Mouse (Mus musculus): ENCODE measurements at regions not wholly inside any gene's neighbourhood (a gene's known extent, or its start where the extent isn't known, plus 50 kb on each side); places are given as distances from the start of the nearest gene placed in this dataset.

DNA sequence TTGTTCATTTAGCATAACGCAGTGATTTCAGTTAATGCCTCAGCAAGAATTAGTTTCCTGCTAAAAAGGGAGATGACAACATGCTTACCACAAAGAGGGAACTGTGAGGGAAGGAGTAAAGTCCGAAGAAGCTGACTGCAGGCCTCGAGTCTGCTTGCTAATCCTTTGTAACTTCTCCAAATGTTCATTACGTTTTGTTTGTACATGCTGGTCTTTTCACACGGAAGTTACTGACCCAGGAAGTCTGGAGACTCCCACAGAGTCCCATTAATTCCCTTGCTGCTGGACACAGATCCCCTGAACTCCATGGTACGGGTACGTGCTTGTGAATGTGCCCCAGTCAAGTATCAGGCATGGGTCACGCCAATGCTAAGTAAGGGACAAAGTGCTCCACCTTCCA is 415.9 kb downstream of the Gja1 start:
- no peaks in the 10 kb centered on the region for H3K9me3 ChIP-seq (replicated peaks; ENCODE audit: insufficient read depth, low read length)
- no peak overlapping the region for H3K27ac ChIP-seq (ENCODE audit: control insufficient read depth, low read depth, low read length)
- H3K27me3 ChIP-seq (ENCODE audit: control insufficient read depth in 1 of 2, insufficient read depth in 2 of 2, low read length in 2 of 2): no peaks in the 10 kb centered on the region; a peak in 1 of 4 replicates
- no peak overlapping the region for H3K4me3 ChIP-seq (ENCODE audit: control insufficient read depth in 1 of 2, insufficient read depth in 1 of 2, low read depth in 2 of 2, low read length in 2 of 2)
- TF ChIP-seq SIN3A (IDR thresholded peaks at IDR 0.05; ENCODE audit: low read length) (no peak), TCF12 (IDR thresholded peaks at IDR 0.05; ENCODE audit: low read depth, low read length) (no peak), ZC3H11A (IDR thresholded peaks at IDR 0.05; ENCODE audit: low read depth, low read length) (no peak), RCOR1 (IDR thresholded peaks at IDR 0.05; ENCODE audit: low read depth, low read length) (no peak), ELF1 (IDR thresholded peaks at IDR 0.05; ENCODE audit: low read depth, low read length) (no peak), MAFK (IDR thresholded peaks at IDR 0.05; ENCODE audit: borderline replicate concordance, low read depth, low read length) (no peak), RAD21 (IDR thresholded peaks at IDR 0.05; ENCODE audit: low read depth, low read length) (no peak), POLR2AphosphoS2 (IDR thresholded peaks at IDR 0.05; ENCODE audit: low read length) (no peak), KAT2A (conservative IDR thresholded peaks at IDR 0.05; ENCODE audit: low read depth, low read length) (no peak), USF2 (IDR thresholded peaks at IDR 0.05; ENCODE audit: borderline replicate concordance in 1 of 2, insufficient read depth in 1 of 2, low read depth in 1 of 2, low read length in 2 of 2) (no peak), MXI1 (IDR thresholded peaks at IDR 0.05; ENCODE audit: low read depth, low read length) (no peak), POLR2AphosphoS5 (IDR thresholded peaks at IDR 0.05; ENCODE audit: borderline replicate concordance, low read depth, low read length) (no peak), MYB (IDR thresholded peaks at IDR 0.05; ENCODE audit: low read depth, low read length) (no peak), ETS1 (IDR thresholded peaks at IDR 0.05; ENCODE audit: low read depth, low read length) (no peak), GABPA (IDR thresholded peaks at IDR 0.05; ENCODE audit: low read depth, low read length) (no peak), MEF2A (IDR thresholded peaks at IDR 0.05; ENCODE audit: extremely low read depth, insufficient replicate concordance, low read depth, low read length, poor library complexity, severe bottlenecking) (no peak), UBTF (IDR thresholded peaks at IDR 0.05; ENCODE audit: borderline replicate concordance, insufficient read depth, low read depth, low read length) (no peak), ZKSCAN1 (IDR thresholded peaks at IDR 0.05; ENCODE audit: low read depth, low read length) (no peak), NRF1 (IDR thresholded peaks at IDR 0.05; ENCODE audit: insufficient read depth, low read depth, low read length, poor library complexity, severe bottlenecking) (no peak)
- no peaks in the 10 kb centered on the region for H3K79me2 ChIP-seq (ENCODE audit: control insufficient read depth, insufficient read depth, low read length, poor library complexity)
- no peaks in the 10 kb centered on the region for H3K4me1 ChIP-seq (ENCODE audit: control insufficient read depth in 1 of 2, insufficient read depth in 2 of 2, low read length in 2 of 2)
- no peaks in the 10 kb centered on the region for H3K36me3 ChIP-seq (ENCODE audit: control insufficient read depth in 1 of 2, insufficient read depth in 2 of 2, low read length in 2 of 2)
- DNase-seq (ENCODE audit: low read depth, low spot score): no peak
- no peak overlapping the region for H3K9ac ChIP-seq (ENCODE audit: control insufficient read depth, low read depth, low read length, poor library complexity, severe bottlenecking)

GRCm38 (mm10) chr10:56795396-56795795 is 418.3 kb downstream of the Gja1 start:
- Histone ChIP-seq H3K27me3 (ENCODE audit: control insufficient read depth in 1 of 2, insufficient read depth in 2 of 2, low read length in 2 of 2) (no peaks in the 10 kb centered on the region; a peak in 1 of 4 replicates), H3K9me3 (replicated peaks; ENCODE audit: insufficient read depth, low read length) (no peaks in the 10 kb centered on the region), H3K27ac (ENCODE audit: control insufficient read depth, low read depth, low read length) (no peak overlapping the region), H3K9ac (ENCODE audit: control insufficient read depth, low read depth, low read length, poor library complexity, severe bottlenecking) (no peak overlapping the region), H3K79me2 (ENCODE audit: control insufficient read depth, insufficient read depth, low read length, poor library complexity) (no peaks in the 10 kb centered on the region), H3K4me3 (ENCODE audit: control insufficient read depth in 1 of 2, insufficient read depth in 1 of 2, low read depth in 2 of 2, low read length in 2 of 2) (no peak overlapping the region), H3K36me3 (ENCODE audit: control insufficient read depth in 1 of 2, insufficient read depth in 2 of 2, low read length in 2 of 2) (no peaks in the 10 kb centered on the region), H3K4me1 (ENCODE audit: control insufficient read depth in 1 of 2, insufficient read depth in 2 of 2, low read length in 2 of 2) (no peaks in the 10 kb centered on the region)
- TF ChIP-seq ZNF384 (IDR thresholded peaks at IDR 0.05; ENCODE audit: low read depth, low read length) (no peak), MXI1 (IDR thresholded peaks at IDR 0.05; ENCODE audit: low read depth, low read length) (no peak), KAT2A (conservative IDR thresholded peaks at IDR 0.05; ENCODE audit: low read depth, low read length) (no peak), MYC (IDR thresholded peaks at IDR 0.05; ENCODE audit: low read depth, low read length) (no peak), MYB (IDR thresholded peaks at IDR 0.05; ENCODE audit: low read depth, low read length) (no peak), ZKSCAN1 (IDR thresholded peaks at IDR 0.05; ENCODE audit: low read depth, low read length) (no peak), USF2 (IDR thresholded peaks at IDR 0.05; ENCODE audit: borderline replicate concordance in 1 of 2, insufficient read depth in 1 of 2, low read depth in 1 of 2, low read length in 2 of 2) (no peak), EP300 (IDR thresholded peaks at IDR 0.05; ENCODE audit: low read depth in 1 of 2, low read length in 2 of 2) (no peak), UBTF (IDR thresholded peaks at IDR 0.05; ENCODE audit: borderline replicate concordance, insufficient read depth, low read depth, low read length) (no peak), HCFC1 (IDR thresholded peaks at IDR 0.05; ENCODE audit: low read depth, low read length) (no peak), BHLHE40 (IDR thresholded peaks at IDR 0.05; ENCODE audit: borderline replicate concordance, low read depth, low read length) (no peak), TBP (IDR thresholded peaks at IDR 0.05; ENCODE audit: low read depth, low read length) (no peak), USF1 (IDR thresholded peaks at IDR 0.05; ENCODE audit: low read depth, low read length) (no peak), MAZ (IDR thresholded peaks at IDR 0.05; ENCODE audit: low read depth, low read length) (no peak), ZC3H11A (IDR thresholded peaks at IDR 0.05; ENCODE audit: low read depth, low read length) (no peak), GABPA (IDR thresholded peaks at IDR 0.05; ENCODE audit: low read depth, low read length) (no peak), CHD2 (IDR thresholded peaks at IDR 0.05; ENCODE audit: low read length) (no peak), NRF1 (IDR thresholded peaks at IDR 0.05; ENCODE audit: insufficient read depth, low read depth, low read length, poor library complexity, severe bottlenecking) (no peak)
- no peak for DNase-seq (ENCODE audit: low read depth, low spot score)
